Mouse (Mus musculus) urinary bladder, postnatal 10 days (tissue): ENCODE results near the gene Ier3.
A peak's percentile ranks its signal among the peaks of the same experiment; 100 is the strongest.
"Not testable (repeated sequence)": the region's sequence is repeated elsewhere in the genome, so short reads cannot be mapped to it uniquely, and the experiment has no call there.

Source experiments
- DNase-seq: peaks from one replicate; pipeline ENCODE4 v3.0.0; 2022; ENCODE audit warnings: low spot score

Ier3 gene

DNA sequence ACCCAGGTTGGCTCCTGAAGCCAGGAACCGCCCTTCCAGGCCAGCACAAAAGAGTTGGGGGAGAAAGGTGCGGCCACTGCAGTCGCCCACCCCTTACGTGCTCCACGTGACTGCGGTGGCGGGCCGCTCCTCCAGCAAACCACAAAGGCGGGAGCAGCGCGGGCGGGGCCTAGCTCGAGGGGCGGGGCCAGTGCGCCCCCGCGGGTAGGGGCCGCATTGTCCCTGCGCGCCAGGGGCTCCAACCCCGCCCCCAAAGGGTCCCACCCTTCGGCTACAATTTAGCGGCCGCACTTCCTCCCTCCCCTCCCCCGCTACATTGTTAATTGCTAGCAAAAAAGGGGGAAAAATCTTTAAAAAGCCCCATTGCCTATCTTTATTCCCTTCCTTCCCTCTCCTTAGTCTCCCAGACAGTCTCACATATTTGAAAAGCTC lies 15.5 kb downstream of the Ier3 start:
- DNase-seq = no peak

DNA sequence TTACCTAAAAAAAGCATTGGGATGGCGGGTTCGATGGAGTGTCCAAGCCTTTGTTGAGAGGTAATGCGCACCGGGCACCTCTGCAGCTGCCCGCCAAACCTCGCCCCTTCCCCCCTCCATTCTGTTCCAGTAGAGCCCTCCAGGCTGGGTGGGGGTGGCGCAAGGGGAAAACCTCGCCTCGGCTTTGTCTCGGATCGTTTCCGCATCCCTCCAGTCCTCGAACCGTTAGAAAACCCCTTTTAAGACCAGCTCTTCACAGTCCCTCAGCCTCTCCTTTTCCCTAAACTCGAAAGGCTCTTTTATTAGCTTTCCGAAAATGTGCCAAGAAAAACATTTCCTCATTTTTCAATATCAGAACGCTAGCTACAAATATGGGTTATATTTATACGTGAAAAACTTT lies 16.0 kb downstream of the Ier3 start:
- DNase-seq = no peak

DNA sequence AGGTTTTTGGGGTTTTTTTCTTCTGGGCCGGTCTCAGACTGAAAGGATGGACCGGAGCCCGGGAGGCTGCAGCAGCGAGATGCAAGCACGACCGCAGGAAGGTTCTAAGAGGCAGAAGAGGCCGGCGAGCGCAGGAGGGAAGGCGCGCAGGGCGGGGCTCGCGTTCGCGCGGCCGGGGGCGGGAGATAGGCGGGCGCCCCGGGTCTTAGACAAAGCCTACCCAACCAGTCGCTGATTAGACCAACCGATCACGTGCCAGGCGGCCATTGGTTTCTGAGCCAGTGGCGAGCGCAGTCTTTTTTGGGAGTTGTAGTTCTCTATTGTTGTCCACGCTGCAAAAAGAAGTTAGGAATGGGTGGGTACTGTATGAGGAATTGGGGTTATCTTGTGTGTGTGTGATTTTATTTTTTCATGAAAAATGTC lies 16.6 kb downstream of the Ier3 start, which contains the start of gene Tubb5:
Gene Tubb5 (minus strand): TSS at position 185 of the 423 bp plus-strand sequence.
- DNase-seq = peak; percentile 84

DNA sequence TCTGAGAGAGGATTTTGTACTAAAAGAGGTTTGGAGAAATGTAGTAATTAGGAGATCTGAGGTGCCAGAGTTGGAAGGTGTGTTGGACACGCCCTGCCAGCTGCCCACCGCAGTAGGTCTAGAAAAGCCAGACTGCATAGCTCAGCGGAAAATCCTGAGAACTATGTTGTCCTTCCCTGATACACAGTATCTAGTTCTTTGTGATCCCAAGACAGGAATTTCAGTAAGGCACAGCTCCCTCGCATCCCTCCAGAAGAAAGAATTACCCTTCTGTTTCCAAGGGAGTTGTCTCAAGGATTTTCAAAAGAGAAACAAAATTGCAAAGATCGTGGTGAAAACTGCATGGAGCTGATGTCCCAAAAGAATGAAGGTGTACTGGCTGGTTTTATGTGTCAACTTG lies 17.1 kb downstream of the Ier3 start:
- DNase-seq = no peak

- not testable (repeated sequence) for DNase-seq
Measured at GRCm38 (mm10) chr17:35839002-35839401, 17.5 kb downstream of the Ier3 start.

DNA sequence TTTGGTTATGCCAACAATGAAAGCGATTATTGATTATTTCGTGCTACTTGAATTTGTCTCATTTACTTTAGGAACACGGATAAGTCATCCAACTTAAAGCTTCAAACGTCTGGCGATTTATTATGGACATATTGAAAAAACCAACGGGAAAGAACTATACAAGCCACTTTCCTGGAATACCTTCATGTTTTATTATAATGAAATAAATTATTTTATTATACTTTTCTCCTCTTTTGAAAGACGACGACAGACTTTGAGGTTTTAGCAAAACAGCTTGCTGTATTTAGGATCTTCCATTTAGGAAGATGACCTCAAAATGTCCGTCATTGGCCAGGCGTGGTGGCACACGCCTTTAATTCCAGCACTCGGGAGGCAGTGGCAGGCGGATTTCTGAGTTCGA lies 19.1 kb downstream of the Ier3 start:
- no peak for DNase-seq

GRCm38 (mm10) chr17:35841076-35841950 lies 19.8 kb downstream of the Ier3 start, which contains the start of gene Mdc1:
Gene Mdc1, plus strand, starts transcription at chr17:35841515.
- peak; percentile 93 for DNase-seq

GRCm38 (mm10) chr17:35842006-35842405 lies 20.5 kb downstream of the Ier3 start:
- DNase-seq = no peak

DNA sequence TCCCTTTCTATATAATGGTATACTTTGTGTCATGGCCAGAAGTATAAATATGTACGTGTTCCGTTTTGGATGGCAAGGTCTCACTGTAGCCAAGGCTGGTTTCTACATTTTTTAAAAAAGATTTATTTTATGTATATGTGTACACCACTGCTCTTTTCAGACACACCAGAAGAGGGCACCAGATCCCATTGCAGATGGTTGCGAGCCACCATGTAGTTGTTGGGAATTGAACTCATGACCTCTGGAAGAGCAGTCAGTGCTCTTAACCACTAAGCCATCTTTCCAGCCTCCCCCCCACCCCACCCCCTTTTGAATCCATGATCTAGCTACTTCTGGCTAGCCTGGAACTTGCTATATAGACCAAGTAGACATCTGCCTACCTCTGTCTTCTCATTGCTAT lies 22.0 kb downstream of the Ier3 start:
- DNase-seq = no peak

DNA sequence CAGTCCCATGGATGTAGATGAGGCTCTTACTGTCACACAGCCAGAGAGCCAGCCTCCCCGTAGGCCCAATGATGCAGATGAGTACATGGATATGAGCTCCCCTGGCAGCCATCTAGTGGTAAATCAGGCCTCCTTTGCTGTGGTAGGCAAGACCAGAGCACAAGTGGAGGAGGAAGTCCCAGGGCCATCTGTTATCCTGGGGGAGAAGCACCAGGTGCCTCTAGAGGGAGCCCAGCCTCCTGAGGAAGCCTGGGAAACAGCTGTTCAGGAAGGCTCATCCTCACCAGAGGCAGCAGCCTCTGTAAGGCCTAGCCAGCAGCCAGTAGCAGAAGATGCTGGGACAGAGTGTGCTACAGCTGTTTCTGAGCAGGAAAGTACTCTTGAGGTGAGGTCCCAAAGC lies 26.6 kb downstream of the Ier3 start:
- no peak for DNase-seq

- no peak for DNase-seq
Measured at GRCm38 (mm10) chr17:35850974-35851373, 29.5 kb downstream of the Ier3 start.

GRCm38 (mm10) chr17:35859371-35859770 lies 37.9 kb downstream of the Ier3 start:
- DNase-seq = no peak

GRCm38 (mm10) chr17:35859835-35860234 lies 38.4 kb downstream of the Ier3 start:
- no peak for DNase-seq

DNA sequence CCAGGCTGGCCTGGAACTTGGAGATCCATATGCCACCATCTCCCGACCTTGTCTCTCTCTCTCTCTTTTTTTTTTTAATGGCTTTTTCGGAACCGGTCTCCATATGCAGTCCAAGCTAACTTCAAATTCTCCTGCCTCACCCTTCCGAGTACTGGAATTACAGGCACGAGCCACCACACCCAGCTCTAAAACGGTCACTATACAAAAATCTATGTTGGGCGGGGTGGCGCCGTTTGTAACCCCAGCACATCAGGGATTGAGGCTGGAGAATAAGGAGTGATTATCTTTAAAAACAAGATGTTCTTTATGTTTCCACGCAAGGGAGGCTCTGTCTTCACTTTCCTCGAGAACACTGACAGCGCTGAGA lies 39.3 kb downstream of the Ier3 start:
- no peak for DNase-seq

- DNase-seq = peak; percentile 57
Measured at GRCm38 (mm10) chr17:35861198-35861857, 39.8 kb downstream of the Ier3 start, which contains the start of gene Nrm. Gene Nrm, plus strand, starts transcription at chr17:35861318.

GRCm38 (mm10) chr17:35864832-35865353 lies 43.4 kb downstream of the Ier3 start:
- DNase-seq = no peak

- peak; percentile 58 for DNase-seq
Measured at GRCm38 (mm10) chr17:35865481-35866280, 44.2 kb downstream of the Ier3 start, which contains the start of gene Ppp1r18. Gene Ppp1r18, plus strand, starts transcription at chr17:35865593.

DNA sequence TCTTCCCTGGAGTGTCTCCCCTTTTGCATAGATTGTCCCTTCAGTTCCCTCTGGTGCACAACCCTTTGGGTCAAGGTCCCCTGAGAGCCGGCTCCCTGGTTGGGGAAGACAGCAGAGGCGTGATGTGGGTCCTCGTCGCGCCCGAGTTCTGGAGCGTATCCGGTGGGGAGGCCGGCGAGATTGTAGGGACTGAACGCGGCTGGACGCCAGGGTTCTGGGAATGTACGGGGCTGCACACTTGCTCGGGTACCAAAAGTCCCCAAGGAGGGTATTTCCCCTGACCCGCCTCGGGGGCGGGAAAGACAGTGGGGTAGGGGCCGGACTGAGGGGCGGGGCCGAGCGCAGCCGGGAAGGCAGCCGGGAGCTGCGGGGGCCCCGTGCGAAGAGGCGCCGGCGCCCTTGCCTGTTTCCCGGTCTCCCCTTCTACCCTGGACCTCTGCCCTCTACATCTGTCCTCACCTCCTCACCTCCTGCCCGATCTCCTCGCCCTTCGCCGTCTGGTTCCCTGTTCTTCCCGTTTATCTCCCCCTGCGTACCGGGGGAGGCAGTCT lies 44.9 kb downstream of the Ier3 start:
- DNase-seq = no peak

- DNase-seq = no peak
Measured at GRCm38 (mm10) chr17:35866911-35867890, 45.7 kb downstream of the Ier3 start.

- DNase-seq = no peak
Measured at GRCm38 (mm10) chr17:35868165-35868820, 46.8 kb downstream of the Ier3 start.
